Mouse (Mus musculus): Measurements from ENCODE around the gene Cwc27.

DNA sequence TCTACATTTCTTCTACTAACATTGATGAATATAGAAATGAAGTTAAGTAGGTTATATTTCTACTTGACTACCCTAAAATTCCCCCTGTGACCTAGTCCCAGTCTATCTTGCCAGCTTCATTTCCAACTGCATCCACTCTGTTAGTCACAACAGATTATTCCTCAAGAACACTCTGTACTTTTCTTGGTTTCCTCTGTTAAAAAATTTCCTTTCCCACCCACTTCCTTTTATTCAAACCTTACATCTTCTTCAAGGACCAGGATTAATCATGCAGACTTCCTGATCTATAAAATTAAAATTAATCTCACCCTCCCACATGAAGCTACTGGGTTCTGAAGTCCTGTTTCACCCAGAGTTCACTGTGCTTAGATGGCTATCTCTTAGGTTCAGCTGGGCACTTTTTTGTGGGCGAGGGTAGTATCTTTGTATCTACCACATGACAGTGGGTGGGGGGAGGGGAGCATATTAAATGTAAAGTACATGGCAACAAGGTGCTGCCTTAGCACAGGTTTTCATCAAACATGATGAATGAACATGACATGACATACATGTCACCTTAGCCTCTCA, 37.8 kb downstream of the Cwc27 start:
- no peak for TF ChIP-seq ZNF384 (IDR thresholded peaks at IDR 0.05; ENCODE audit: low read depth, low read length)
- no peak for TF ChIP-seq CHD2 (IDR thresholded peaks at IDR 0.05; ENCODE audit: low read depth, low read length)
- no peak for TF ChIP-seq HCFC1 (IDR thresholded peaks at IDR 0.05; ENCODE audit: borderline replicate concordance, insufficient read depth, low read length)
- TF ChIP-seq ZC3H11A (IDR thresholded peaks at IDR 0.05; ENCODE audit: borderline replicate concordance, low read depth, low read length), result no peak

Data from ES-E14 (cell line).